Mouse (Mus musculus): ENCODE results near the gene Abca4. TPM values are rescaled to one million over a fixed set of nuclear protein-coding genes. Genes with fewer than 3 reads are reported as not detected.

Gene Abca4
- polyA plus RNA-seq, 1 experiment from 2014 or later, result 1.9 TPM

- Histone ChIP-seq H3K27ac (replicated peaks) (no peak overlapping the region), H3K27me3 (replicated peaks; ENCODE audit: low read depth, poor library complexity, severe bottlenecking) (peaks cover 12% of the 10 kb centered on the region), H3K9me3 (no peaks in the 10 kb centered on the region), H3K4me1 (peaks cover 14% of the 10 kb centered on the region), H3K4me3 (no peak overlapping the region), H3K36me3 (replicated peaks) (no peaks in the 10 kb centered on the region)
- 78% methylated on average over 6 of the region's 6 CpGs for WGBS
- DNase-seq (ENCODE audit: low spot score), result no peak
Observed at GRCm38 (mm10) chr3:122090338-122090737, 46.1 kb downstream of the Abca4 start.

- H3K27me3 ChIP-seq (replicated peaks; ENCODE audit: low read depth, poor library complexity, severe bottlenecking), result no peaks in the 10 kb centered on the region
- 77% methylated on average over 5 of the region's 5 CpGs for WGBS
- H3K4me1 ChIP-seq, result peaks cover 30% of the 10 kb centered on the region
- no peak overlapping the region for H3K4me3 ChIP-seq
- no peaks in the 10 kb centered on the region for H3K36me3 ChIP-seq (replicated peaks)
- H3K9me3 ChIP-seq, result no peaks in the 10 kb centered on the region
- H3K27ac ChIP-seq (replicated peaks), result no peak overlapping the region
- DNase-seq (ENCODE audit: low spot score), result no peak
Observed at GRCm38 (mm10) chr3:122099713-122100112, 55.5 kb downstream of the Abca4 start.

- no peak for DNase-seq (ENCODE audit: low spot score)
- Histone ChIP-seq H3K4me1 (peaks cover 29% of the 10 kb centered on the region), H3K36me3 (replicated peaks) (no peaks in the 10 kb centered on the region), H3K4me3 (no peak overlapping the region), H3K27ac (replicated peaks) (no peak overlapping the region), H3K27me3 (replicated peaks; ENCODE audit: low read depth, poor library complexity, severe bottlenecking) (no peaks in the 10 kb centered on the region), H3K9me3 (no peaks in the 10 kb centered on the region)
- WGBS, result 61% methylated on average over 7 of the region's 7 CpGs
Observed at GRCm38 (mm10) chr3:122102091-122102490, 57.8 kb downstream of the Abca4 start.

GRCm38 (mm10) chr3:122103864-122104808 lies 59.9 kb downstream of the Abca4 start:
- H3K9me3 ChIP-seq, result no peaks in the 10 kb centered on the region
- peak overlapping the region; percentile 61 for H3K27ac ChIP-seq (replicated peaks)
- 30% methylated on average over 20 of the region's 20 CpGs for WGBS
- H3K36me3 ChIP-seq (replicated peaks), result no peaks in the 10 kb centered on the region
- H3K27me3 ChIP-seq (replicated peaks; ENCODE audit: low read depth, poor library complexity, severe bottlenecking), result no peaks in the 10 kb centered on the region
- peak overlapping the region; percentile 43 for H3K4me3 ChIP-seq
- peaks cover 19% of the 10 kb centered on the region for H3K4me1 ChIP-seq
- peak; percentile 91 for DNase-seq (ENCODE audit: low spot score)

- DNase-seq (ENCODE audit: low spot score), result no peak
- no peaks in the 10 kb centered on the region for H3K9me3 ChIP-seq
- 78% methylated on average over 8 of the region's 8 CpGs for WGBS
- H3K36me3 ChIP-seq (replicated peaks), result no peaks in the 10 kb centered on the region
- no peak overlapping the region for H3K4me3 ChIP-seq
- no peaks in the 10 kb centered on the region for H3K27me3 ChIP-seq (replicated peaks; ENCODE audit: low read depth, poor library complexity, severe bottlenecking)
- H3K4me1 ChIP-seq, result peaks cover 34% of the 10 kb centered on the region
- no peak overlapping the region for H3K27ac ChIP-seq (replicated peaks)
Observed at GRCm38 (mm10) chr3:122106920-122107319, 62.7 kb downstream of the Abca4 start.

- Histone ChIP-seq H3K4me1 (peaks cover 34% of the 10 kb centered on the region), H3K27ac (replicated peaks) (0 out of 2 replicates have a peak overlapping the region, but pooled peaks have one; percentile 15), H3K9me3 (no peaks in the 10 kb centered on the region), H3K27me3 (replicated peaks; ENCODE audit: low read depth, poor library complexity, severe bottlenecking) (no peaks in the 10 kb centered on the region), H3K36me3 (replicated peaks) (no peaks in the 10 kb centered on the region), H3K4me3 (no peak overlapping the region)
- 87% methylated on average over 14 of the region's 14 CpGs for WGBS
- no peak for DNase-seq (ENCODE audit: low spot score)
Observed at GRCm38 (mm10) chr3:122107643-122108194, 63.5 kb downstream of the Abca4 start.

- Histone ChIP-seq H3K9me3 (no peaks in the 10 kb centered on the region), H3K4me3 (no peak overlapping the region), H3K36me3 (replicated peaks) (no peaks in the 10 kb centered on the region), H3K27me3 (replicated peaks; ENCODE audit: low read depth, poor library complexity, severe bottlenecking) (no peaks in the 10 kb centered on the region; the same call in 1 of the 2 replicates), H3K4me1 (peaks cover 26% of the 10 kb centered on the region), H3K27ac (replicated peaks) (no peak overlapping the region)
- WGBS, result 79% methylated on average over 4 of the region's 4 CpGs
- DNase-seq (ENCODE audit: low spot score), result no peak
Observed at GRCm38 (mm10) chr3:122109461-122109860, 65.2 kb downstream of the Abca4 start.

- no peak for DNase-seq (ENCODE audit: low spot score)
- no peaks in the 10 kb centered on the region; the same call in 1 of the 2 replicates for H3K27me3 ChIP-seq (replicated peaks; ENCODE audit: low read depth, poor library complexity, severe bottlenecking)
- H3K4me1 ChIP-seq, result peaks cover 24% of the 10 kb centered on the region
- H3K27ac ChIP-seq (replicated peaks), result peak overlapping the region; percentile 45; the same call in 1 of the 2 replicates
- no peaks in the 10 kb centered on the region for H3K9me3 ChIP-seq
- no peak overlapping the region for H3K4me3 ChIP-seq
- H3K36me3 ChIP-seq (replicated peaks), result no peaks in the 10 kb centered on the region
- 38% methylated on average over 9 of the region's 9 CpGs for WGBS
Observed at GRCm38 (mm10) chr3:122111141-122111981, 67.1 kb downstream of the Abca4 start.

GRCm38 (mm10) chr3:122118651-122119214 lies 74.5 kb downstream of the Abca4 start:
- H3K4me3 ChIP-seq, result no peak overlapping the region
- H3K4me1 ChIP-seq, result peaks cover 32% of the 10 kb centered on the region
- 0 out of 2 replicates have a peak, but pooled peaks cover 7% of the 10 kb centered on the region for H3K27me3 ChIP-seq (replicated peaks; ENCODE audit: low read depth, poor library complexity, severe bottlenecking)
- peak overlapping the region; percentile 48; the same call in 1 of the 2 replicates for H3K27ac ChIP-seq (replicated peaks)
- 54% methylated on average over 9 of the region's 9 CpGs for WGBS
- DNase-seq (ENCODE audit: low spot score), result no peak
- no peaks in the 10 kb centered on the region for H3K36me3 ChIP-seq (replicated peaks)
- no peaks in the 10 kb centered on the region for H3K9me3 ChIP-seq

GRCm38 (mm10) chr3:122119733-122120132 lies 75.5 kb downstream of the Abca4 start:
- 67% methylated on average over 7 of the region's 7 CpGs for WGBS
- H3K4me1 ChIP-seq, result peaks cover 32% of the 10 kb centered on the region
- no peak for DNase-seq (ENCODE audit: low spot score)
- 0 out of 2 replicates have a peak, but pooled peaks cover 7% of the 10 kb centered on the region for H3K27me3 ChIP-seq (replicated peaks; ENCODE audit: low read depth, poor library complexity, severe bottlenecking)
- H3K9me3 ChIP-seq, result no peaks in the 10 kb centered on the region
- peak overlapping the region; percentile 48 for H3K27ac ChIP-seq (replicated peaks)
- H3K36me3 ChIP-seq (replicated peaks), result no peaks in the 10 kb centered on the region
- H3K4me3 ChIP-seq, result no peak overlapping the region

- 75% methylated on average over 7 of the region's 7 CpGs for WGBS
- Histone ChIP-seq H3K4me3 (no peak overlapping the region), H3K36me3 (replicated peaks) (no peaks in the 10 kb centered on the region), H3K27me3 (replicated peaks; ENCODE audit: low read depth, poor library complexity, severe bottlenecking) (0 out of 2 replicates have a peak, but pooled peaks cover 7% of the 10 kb centered on the region), H3K27ac (replicated peaks) (peak overlapping the region; percentile 48), H3K9me3 (no peaks in the 10 kb centered on the region), H3K4me1 (peaks cover 32% of the 10 kb centered on the region)
- no peak for DNase-seq (ENCODE audit: low spot score)
Observed at GRCm38 (mm10) chr3:122120217-122120616, 76.0 kb downstream of the Abca4 start.
